Mouse (Mus musculus) neural tube, embryonic 11.5 days (tissue): ENCODE results near the gene Irgm2. TPM values are rescaled to one million over a fixed set of nuclear protein-coding genes. Genes with fewer than 3 reads are reported as not detected.
"Not testable (repeated sequence)": the region's sequence is repeated elsewhere in the genome, so short reads cannot be mapped to it uniquely, and the experiment has no call there.

Experiments used
- ATAC-seq: fragments of 200-750 bp; cut with Nextera tagmentation; 2 replicates; pipeline ENCODE4 v1.8.0; 2017; ENCODE audit warnings: moderate number of reproducible peaks, mild to moderate bottlenecking, moderate TSS enrichment, moderate library complexity; ENCODE audit not compliant: insufficient read depth, low FRiP score, low TSS enrichment
- DNase-seq: peaks from one replicate; pipeline ENCODE4 v3.0.0-alpha.2; 2015; ENCODE audit warnings: low spot score
- H3K27ac ChIP-seq: fragments of 300-500 bp; sonication (generic); 2 replicates; pipeline ENCODE4 v1.5.1; 2014; ENCODE audit warnings: low read depth, mild to moderate bottlenecking, low read length
- H3K27me3 ChIP-seq: fragments of 300-500 bp; sonication (generic); 2 replicates; pipeline ENCODE4 v1.6.1; 2014; ENCODE audit warnings: mild to moderate bottlenecking, low read length, mixed read lengths; ENCODE audit not compliant: control insufficient read depth, insufficient read depth
- H3K36me3 ChIP-seq: fragments of 300-500 bp; sonication (generic); 2 replicates; pipeline ENCODE4 v1.6.1; 2014; ENCODE audit warnings: mild to moderate bottlenecking, low read length, moderate library complexity, mixed read lengths; ENCODE audit not compliant: control insufficient read depth, insufficient read depth
- H3K4me1 ChIP-seq: fragments of 300-500 bp; sonication (generic); 2 replicates; pipeline ENCODE4 v1.6.1; 2014; ENCODE audit warnings: low read length, mixed read lengths; ENCODE audit not compliant: control insufficient read depth, insufficient read depth
- H3K4me2 ChIP-seq: fragments of 300-500 bp; sonication (generic); 2 replicates; pipeline ENCODE4 v1.6.1; 2014; ENCODE audit warnings: low read depth, mild to moderate bottlenecking, moderate library complexity
- H3K4me3 ChIP-seq: fragments of 300-500 bp; sonication (generic); 2 replicates; pipeline ENCODE4 v1.5.1; 2014; ENCODE audit warnings: low read depth, low read length
- H3K9ac ChIP-seq: fragments of 300-500 bp; sonication (generic); 2 replicates; pipeline ENCODE4 v1.6.1; 2014; ENCODE audit warnings: mild to moderate bottlenecking, low read length
- H3K9me3 ChIP-seq: fragments of 300-500 bp; sonication (generic); 2 replicates; pipeline ENCODE4 v1.6.1; 2016; ENCODE audit warnings: low read length; ENCODE audit not compliant: control insufficient read depth
- WGBS: fragments of 180-500 bp; shearing (Covaris S2); extraction: QIAGEN DNeasy Blood & Tissue Kit; methylation state at CpG from one replicate; pipeline ENCODE4 v1.1.7; 2014; 5-methylcytosine and 5-hydroxymethylcytosine counted together
- polyA plus RNA-seq: library from polyadenylated mRNA; unstranded; fragments of >200 nt; fragmentation: Nextera tagmentation; extraction: Ambion mirVana; gene quantifications from 2 replicates; pipeline ENCODE4 v1.2.1, GENCODE M21; 2014

The Irgm2 gene
- polyA plus RNA-seq, 1 experiment from 2014 or later = 0.72 TPM

DNA sequence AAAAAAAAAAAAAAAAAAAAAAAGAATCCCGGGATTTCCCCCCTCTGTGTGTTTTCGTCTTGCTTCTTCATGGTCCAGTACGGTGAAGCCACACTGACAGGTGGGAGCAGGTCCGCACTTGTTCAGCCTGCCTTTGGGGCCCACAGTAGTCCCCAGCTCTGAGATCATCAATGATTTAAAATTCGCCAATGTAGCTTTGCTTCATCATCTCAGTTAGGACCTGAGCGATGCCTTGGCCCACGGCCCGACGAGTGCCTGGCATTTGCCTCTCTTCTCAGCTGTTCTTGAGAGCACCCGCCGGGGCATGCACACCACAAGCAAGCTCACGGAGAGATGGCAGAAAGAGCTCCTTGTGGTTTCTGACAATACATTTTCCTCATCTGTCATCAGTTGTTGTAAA lies 1.6 kb downstream of the Irgm2 start:
- H3K36me3 ChIP-seq = no peaks in the 10 kb centered on the region
- ATAC-seq (no peak), DNase-seq (no peak)
- H3K9ac ChIP-seq = no peak overlapping the region
- no peaks in the 10 kb centered on the region for H3K27me3 ChIP-seq
- H3K4me2 ChIP-seq = no peak overlapping the region
- no peak overlapping the region for H3K4me3 ChIP-seq
- no peak overlapping the region for H3K27ac ChIP-seq
- H3K9me3 ChIP-seq = no peaks in the 10 kb centered on the region
- 86% methylated on average over 12 of the region's 12 CpGs for WGBS
- no peaks in the 10 kb centered on the region; the same call in 1 of the 2 replicates for H3K4me1 ChIP-seq

DNA sequence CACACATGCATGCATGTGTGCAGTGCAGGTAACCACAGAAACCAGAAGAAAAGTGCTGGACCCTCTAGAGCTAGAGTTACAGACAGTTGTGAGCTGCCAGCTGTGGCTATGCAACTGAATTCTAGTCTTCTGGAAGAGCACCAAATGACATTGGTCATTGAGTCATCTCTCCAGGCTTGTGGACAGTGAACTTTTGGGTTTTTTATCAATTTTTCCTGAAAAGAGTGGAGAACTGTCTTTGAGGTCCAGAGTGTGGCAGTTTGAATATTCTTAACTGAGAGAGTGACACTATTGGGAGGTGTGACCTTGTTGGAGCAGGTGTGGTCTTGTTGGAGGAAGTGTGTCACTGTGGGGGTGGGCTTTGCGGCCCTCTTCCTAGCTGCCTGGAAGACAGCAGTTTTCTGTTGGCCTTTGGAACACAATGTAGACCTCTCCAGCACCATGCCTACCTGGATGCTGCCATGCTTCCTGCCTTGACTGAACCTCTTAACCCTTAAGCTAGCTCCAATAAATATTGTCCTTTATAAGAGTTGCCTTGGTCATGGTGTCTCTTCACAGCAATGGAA lies 11.0 kb downstream of the Irgm2 start:
- Histone ChIP-seq H3K27ac (no peak overlapping the region), H3K27me3 (no peaks in the 10 kb centered on the region), H3K9me3 (no peaks in the 10 kb centered on the region), H3K9ac (no peak overlapping the region), H3K4me1 (0 out of 2 replicates have a peak, but pooled peaks cover 8% of the 10 kb centered on the region), H3K4me3 (no peak overlapping the region), H3K36me3 (no peaks in the 10 kb centered on the region), H3K4me2 (no peak overlapping the region)
- WGBS = 100% methylated on average over 1 of the region's 1 CpGs
- no peak for ATAC-seq
- DNase-seq = no peak

- WGBS = 23% methylated on average over 9 of the region's 9 CpGs
- no peaks in the 10 kb centered on the region for H3K27me3 ChIP-seq
Measured at GRCm38 (mm10) chr11:58211062-58211681, 11.8 kb downstream of the Irgm2 start.

GRCm38 (mm10) chr11:58211682-58212067 lies 12.3 kb downstream of the Irgm2 start:
- Histone ChIP-seq H3K4me1 (0 out of 2 replicates have a peak, but pooled peaks cover 8% of the 10 kb centered on the region), H3K27me3 (no peaks in the 10 kb centered on the region), H3K4me2 (no peak overlapping the region), H3K27ac (no peak overlapping the region), H3K9me3 (no peaks in the 10 kb centered on the region), H3K9ac (no peak overlapping the region), H3K36me3 (no peaks in the 10 kb centered on the region), H3K4me3 (no peak overlapping the region)
- ATAC-seq = no peak
- no peak for DNase-seq
- WGBS = 10% methylated on average over 2 of the region's 2 CpGs

More at GRCm38 (mm10) chr11:58211062-58211681, 11.8 kb downstream of the Irgm2 start:
- DNase-seq (no peak), ATAC-seq (no peak)
- no peaks in the 10 kb centered on the region for H3K9me3 ChIP-seq
- H3K9ac ChIP-seq = no peak overlapping the region
- no peak overlapping the region for H3K4me2 ChIP-seq
- H3K36me3 ChIP-seq = no peaks in the 10 kb centered on the region
- 0 out of 2 replicates have a peak, but pooled peaks cover 8% of the 10 kb centered on the region for H3K4me1 ChIP-seq
- no peak overlapping the region for H3K27ac ChIP-seq
- no peak overlapping the region for H3K4me3 ChIP-seq

- Histone ChIP-seq H3K4me3 (no peak overlapping the region), H3K9me3 (no peaks in the 10 kb centered on the region), H3K4me2 (no peak overlapping the region), H3K4me1 (0 out of 2 replicates have a peak, but pooled peaks cover 8% of the 10 kb centered on the region), H3K36me3 (no peaks in the 10 kb centered on the region), H3K27ac (no peak overlapping the region), H3K9ac (no peak overlapping the region), H3K27me3 (no peaks in the 10 kb centered on the region)
- DNase-seq (no peak), ATAC-seq (no peak)
- 80% methylated on average over 7 of the region's 7 CpGs for WGBS
Measured at GRCm38 (mm10) chr11:58213673-58214342, 14.4 kb downstream of the Irgm2 start.

GRCm38 (mm10) chr11:58214391-58215048 lies 15.1 kb downstream of the Irgm2 start:
- DNase-seq (peak; percentile 42), ATAC-seq (no peak)
- peak overlapping the region; percentile 37 for H3K4me2 ChIP-seq
- WGBS = 43% methylated on average over 15 of the region's 17 CpGs
- H3K9me3 ChIP-seq = no peaks in the 10 kb centered on the region
- H3K27me3 ChIP-seq = no peaks in the 10 kb centered on the region
- no peaks in the 10 kb centered on the region for H3K36me3 ChIP-seq
- no peak overlapping the region for H3K27ac ChIP-seq
- peak overlapping the region; percentile 26 for H3K4me3 ChIP-seq
- 0 out of 2 replicates have a peak, but pooled peaks cover 8% of the 10 kb centered on the region for H3K4me1 ChIP-seq
- H3K9ac ChIP-seq = peak overlapping the region; percentile 44; the same call in 1 of the 2 replicates

DNA sequence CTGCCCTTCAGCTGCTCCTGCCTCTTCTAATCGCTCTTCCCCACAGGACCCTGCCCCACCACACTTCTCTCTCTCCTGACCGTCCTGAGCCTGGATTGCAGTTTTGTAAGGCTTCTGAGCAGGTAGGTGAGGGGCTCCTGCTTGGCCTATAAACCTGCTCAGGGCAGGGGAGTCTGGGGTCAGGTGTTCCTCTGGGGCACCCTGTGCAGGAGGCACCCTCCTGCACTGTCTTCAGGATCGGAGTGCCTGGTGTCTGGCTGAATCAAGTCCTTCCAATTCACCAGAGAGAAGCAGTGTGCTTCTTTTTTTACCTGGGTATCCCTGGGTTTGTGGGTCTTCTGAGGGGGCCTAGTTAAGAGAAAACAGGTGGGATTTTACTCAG lies 15.6 kb downstream of the Irgm2 start:
- not testable (repeated sequence) for ATAC-seq
- WGBS = 28% methylated on average over 2 of the region's 3 CpGs

GRCm38 (mm10) chr11:58215814-58216213 lies 16.4 kb downstream of the Irgm2 start:
- Histone ChIP-seq H3K4me1 (0 out of 2 replicates have a peak, but pooled peaks cover 8% of the 10 kb centered on the region), H3K4me3 (no peak overlapping the region), H3K27ac (no peak overlapping the region), H3K27me3 (no peaks in the 10 kb centered on the region), H3K36me3 (no peaks in the 10 kb centered on the region), H3K4me2 (no peak overlapping the region), H3K9ac (no peak overlapping the region), H3K9me3 (no peaks in the 10 kb centered on the region)
- ATAC-seq (no peak), DNase-seq (no peak)
- WGBS = 84% methylated on average over 5 of the region's 5 CpGs

More for the DNA sequence above, 15.6 kb downstream of the Irgm2 start:
- H3K36me3 ChIP-seq, H3K9ac ChIP-seq, H3K27me3 ChIP-seq, H3K4me1 ChIP-seq, H3K27ac ChIP-seq, DNase-seq, H3K4me2 ChIP-seq, H3K4me3 ChIP-seq, H3K9me3 ChIP-seq: not testable (repeated sequence)
